Mouse (Mus musculus) layer of hippocampus, adult 18-20 months (tissue): Measurements from ENCODE around the gene Tssk4. TPM values are rescaled to one million over a fixed set of nuclear protein-coding genes. Genes with fewer than 3 reads are reported as not detected.
A peak's percentile ranks its signal among the peaks of the same experiment; 100 is the strongest.

Experiments used
- DNase-seq, 2 experiments: peaks; one replicate each; pipeline ENCODE4 v3.0.0; 2022; ENCODE audit warnings: low spot score in 2 of 2
- total RNA-seq, 2 experiments: library from RNA; stranded (reverse); gene quantifications; 2 replicates each; pipeline ENCODE4 v1.2.3; 2021

Tssk4 gene
- total RNA-seq, 2 experiments from 2014 or later = 0.79 to 1.2 TPM

DNA sequence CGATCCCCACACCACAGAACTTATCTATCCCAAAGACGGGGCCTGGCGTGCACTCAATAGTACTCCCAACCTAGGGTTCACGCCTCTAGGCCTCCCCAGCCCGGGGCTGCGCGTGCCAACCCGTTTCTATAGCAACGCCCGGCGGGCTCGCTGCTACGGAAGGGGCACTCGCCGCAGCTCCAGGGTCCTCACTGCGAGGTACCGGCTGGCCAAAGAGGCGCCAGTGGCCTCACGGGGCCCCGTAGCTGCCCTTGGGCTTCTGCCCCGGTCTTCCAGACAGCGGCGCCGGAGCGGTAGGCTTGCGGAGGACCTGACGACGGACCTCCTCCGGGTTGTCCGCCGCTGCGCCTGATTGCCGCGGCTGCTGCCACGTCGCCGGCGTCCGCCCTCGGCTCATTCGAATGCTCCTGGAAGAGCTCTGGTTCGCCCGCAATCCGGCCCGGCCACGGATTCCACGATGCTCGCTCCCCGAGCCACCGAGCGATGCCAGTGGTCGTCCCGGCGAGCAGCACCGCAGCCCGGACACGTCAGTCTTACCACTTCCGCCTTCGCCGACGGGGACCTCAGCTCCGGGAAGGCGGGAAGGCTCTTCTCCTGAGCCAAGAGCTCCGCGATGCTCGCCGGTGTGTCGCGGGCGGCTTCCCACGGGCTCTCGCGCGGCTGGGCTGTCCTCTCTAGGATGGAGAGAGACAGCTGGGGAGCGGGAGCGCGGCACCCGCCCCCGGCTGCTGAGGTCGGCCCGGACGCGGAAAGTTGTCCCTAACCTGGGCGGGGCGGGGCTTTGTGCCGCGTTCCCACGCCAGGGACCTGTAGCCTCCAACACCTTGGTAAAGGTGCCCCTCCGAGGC lies 6.7 kb upstream of the Tssk4 start, which contains the start of gene Tm9sf1:
TSS of gene Tm9sf1 (minus strand) at position 747 of the 848 bp plus-strand sequence.
- DNase-seq = peak; percentile 83 to 90

DNA sequence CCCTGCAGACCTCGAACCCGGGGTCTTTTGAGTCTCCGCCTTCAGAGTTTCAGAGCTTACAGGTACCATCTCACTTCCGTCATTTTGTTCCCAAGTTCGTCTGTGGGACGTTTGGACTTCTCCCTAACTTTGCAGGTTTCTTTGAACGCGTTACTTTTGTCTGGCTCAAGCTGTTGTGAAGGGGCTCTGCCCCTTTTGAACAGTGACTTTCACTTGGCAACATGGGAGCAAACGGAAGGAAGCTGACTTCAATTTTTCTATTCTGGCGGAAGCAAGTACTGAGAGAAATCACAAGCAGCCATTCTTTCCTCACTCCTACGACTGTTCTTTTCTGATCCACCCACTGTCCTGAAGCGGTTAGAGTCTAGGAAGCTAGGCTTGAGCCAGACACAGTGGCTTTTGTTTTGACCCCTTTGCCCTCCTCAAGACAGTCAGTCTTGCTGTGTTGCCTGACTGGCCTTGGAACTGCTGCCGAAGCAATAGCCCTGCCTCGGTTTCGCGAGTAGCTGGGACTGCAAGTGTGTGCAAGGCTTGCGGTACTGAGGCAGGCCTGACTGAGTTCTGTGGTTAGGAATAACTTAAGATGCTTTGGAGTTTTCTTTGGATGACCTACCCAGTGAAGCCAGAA lies 5.6 kb upstream of the Tssk4 start:
- no peak for DNase-seq

- DNase-seq = no peak
Observed at GRCm38 (mm10) chr14:55651528-55651927, 1.5 kb downstream of the Tssk4 start.

DNA sequence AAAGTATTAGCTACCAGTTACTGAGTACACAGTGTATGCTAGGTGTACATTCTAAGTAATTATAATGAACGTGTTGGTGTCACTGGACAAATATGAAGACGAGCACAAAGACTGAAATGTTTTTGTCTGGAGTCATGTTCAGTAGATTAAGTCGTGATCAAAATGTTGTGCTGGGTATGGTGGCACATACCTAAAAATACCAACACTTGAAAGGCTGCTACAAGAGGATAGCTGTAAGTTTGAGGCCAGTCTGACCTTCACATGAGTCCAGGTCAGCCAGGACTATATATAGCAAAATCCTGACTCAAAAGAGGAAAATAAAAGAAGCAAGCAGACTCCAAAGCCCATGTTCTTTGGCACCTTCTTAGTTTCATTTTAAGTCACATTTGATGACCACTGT lies 7.0 kb downstream of the Tssk4 start:
- DNase-seq = no peak

DNA sequence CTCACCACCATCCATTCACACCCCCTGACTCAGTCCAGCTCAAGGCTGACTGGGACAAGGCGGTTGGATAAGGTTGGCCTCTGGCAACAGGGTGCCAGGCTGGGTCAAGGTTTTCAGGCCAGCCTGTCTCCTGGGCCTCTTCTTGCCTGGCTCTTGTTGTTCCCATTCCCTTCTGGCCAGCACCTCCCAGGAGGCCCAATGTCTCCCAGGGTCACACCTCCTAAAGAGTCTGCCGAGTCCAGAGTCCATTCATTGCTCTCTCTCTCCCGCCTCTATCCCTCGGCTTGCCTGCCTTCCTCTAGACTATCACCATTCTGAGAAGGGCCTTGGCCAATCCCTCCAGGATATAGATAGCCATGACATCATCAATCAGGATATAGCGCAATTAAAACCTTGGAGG lies 8.0 kb downstream of the Tssk4 start:
- DNase-seq = no peak

GRCm38 (mm10) chr14:55659960-55660573 lies 10.1 kb downstream of the Tssk4 start, which contains the start of gene Mdp1:
TSS of gene Mdp1 (minus strand) at chr14:55660508.
- peak; percentile 77 to 86 for DNase-seq

- DNase-seq = no peak
Observed at GRCm38 (mm10) chr14:55660636-55661035, 10.7 kb downstream of the Tssk4 start.

- no peak for DNase-seq
Observed at GRCm38 (mm10) chr14:55671486-55671832, 21.5 kb downstream of the Tssk4 start.

GRCm38 (mm10) chr14:55671833-55672740 lies 22.1 kb downstream of the Tssk4 start, which contains the start of the genes Gmpr2 and Nedd8:
TSS of gene Gmpr2 (plus strand) at chr14:55671941.
TSS of gene Nedd8 (minus strand) at chr14:55672124.
- DNase-seq = peak; percentile 93 to 97

DNA sequence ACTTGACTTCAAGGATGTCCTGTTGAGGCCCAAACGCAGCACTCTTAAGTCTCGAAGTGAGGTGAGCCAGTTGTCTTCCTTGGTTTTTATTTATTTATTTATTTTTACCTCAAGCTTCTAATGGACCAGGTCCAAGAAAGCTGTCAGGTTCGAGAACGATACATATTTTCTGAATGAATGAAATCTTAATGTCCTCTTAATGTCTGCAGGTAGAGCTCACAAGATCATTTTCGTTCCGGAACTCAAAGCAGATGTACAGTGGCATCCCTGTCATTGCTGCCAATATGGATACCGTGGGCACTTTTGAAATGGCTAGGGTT lies 22.7 kb downstream of the Tssk4 start:
- DNase-seq = no peak

GRCm38 (mm10) chr14:55677615-55678014 lies 27.6 kb downstream of the Tssk4 start:
- no peak for DNase-seq

DNA sequence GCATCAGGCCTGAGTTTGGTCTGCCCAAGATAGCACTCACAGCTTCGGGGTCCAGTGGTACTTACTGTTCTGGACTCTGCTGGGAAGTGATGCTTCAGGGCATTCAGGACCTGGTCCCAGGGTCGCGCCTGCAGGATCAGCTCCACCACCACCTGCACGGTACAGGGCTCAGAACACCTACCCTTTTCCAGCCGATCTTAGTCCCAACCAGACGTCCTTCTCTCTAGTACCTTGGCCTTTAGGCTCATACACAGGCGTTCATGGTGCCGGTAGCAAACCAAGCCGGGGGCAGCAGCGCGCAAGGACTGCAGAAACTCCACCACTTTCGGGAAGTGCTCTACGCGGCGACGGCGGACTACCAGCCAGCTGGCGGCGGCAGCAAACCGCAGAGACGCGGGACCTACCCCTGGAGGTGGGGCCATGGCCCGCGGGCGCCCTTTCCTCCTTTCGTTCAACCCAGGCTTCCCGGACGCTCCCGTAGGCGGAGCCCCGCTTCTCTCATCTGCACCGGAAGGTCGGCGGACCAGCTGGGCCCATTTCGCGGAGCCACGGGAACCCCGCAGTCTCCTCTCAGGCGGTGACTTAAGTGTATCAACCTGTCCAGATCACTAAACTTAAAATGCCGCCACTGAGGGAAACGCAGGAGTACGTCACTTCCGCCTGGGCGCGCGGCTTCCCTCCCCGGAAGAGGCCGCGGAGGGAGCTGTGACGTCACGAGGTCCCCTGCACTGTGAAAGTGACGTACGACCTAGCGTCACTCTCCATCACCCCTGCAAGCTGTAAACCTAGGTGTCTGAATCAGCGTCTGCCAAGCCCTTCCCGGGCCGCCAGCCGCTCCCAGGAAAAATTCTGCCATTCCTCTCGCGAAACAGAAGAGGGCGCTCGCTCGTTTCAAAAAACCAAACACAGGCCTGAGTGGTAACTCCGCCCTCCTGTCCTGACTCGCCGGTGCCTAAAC lies 31.5 kb downstream of the Tssk4 start, which contains the start of gene Tinf2:
TSS of gene Tinf2 (minus strand) at position 661 of the 958 bp plus-strand sequence.
- DNase-seq = peak; percentile 96 to 97

GRCm38 (mm10) chr14:55682118-55682493 lies 32.1 kb downstream of the Tssk4 start:
- no peak for DNase-seq

GRCm38 (mm10) chr14:55689433-55689832 lies 39.4 kb downstream of the Tssk4 start:
- no peak for DNase-seq

DNA sequence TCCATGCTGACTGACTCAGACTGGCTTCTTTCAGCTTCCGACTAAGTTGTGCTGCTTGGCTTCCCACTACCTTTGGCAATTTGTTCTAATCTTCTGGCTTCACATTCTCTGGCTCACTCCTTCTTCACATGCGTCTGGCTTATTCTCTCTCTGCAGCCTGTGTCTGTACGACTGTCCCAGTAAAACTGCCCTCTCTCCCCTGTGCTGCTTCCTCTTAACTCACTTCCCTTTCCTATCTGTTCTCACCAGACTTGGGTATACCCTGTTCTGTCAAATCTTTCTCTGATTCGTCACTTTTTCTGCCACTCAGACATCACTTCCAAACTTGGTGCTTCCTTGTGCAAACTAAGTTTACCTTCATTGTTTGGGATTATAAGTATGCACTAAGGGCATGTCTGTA lies 47.2 kb downstream of the Tssk4 start:
- DNase-seq = no peak

- no peak for DNase-seq
Observed at GRCm38 (mm10) chr14:55701131-55701530, 51.1 kb downstream of the Tssk4 start.
